Mouse (Mus musculus) neutrophil, adult 5-6 weeks (primary cell): ENCODE data around the gene Ambp. TPM values are rescaled to one million over a fixed set of nuclear protein-coding genes. Genes with fewer than 3 reads are reported as not detected.

Experiments used
- ATAC-seq: fragments of 151-379, 151-347 bp; 2 replicates; pipeline ENCODE4 v1.8.0; 2017; ENCODE audit warnings: mild to moderate bottlenecking, moderate TSS enrichment; ENCODE audit not compliant: insufficient number of reproducible peaks, poor library complexity, low FRiP score, severe bottlenecking; ENCODE audit errors: extremely low read depth
- total RNA-seq: library from RNA; stranded (forward); fragments of 200-1000 nt; gene quantifications from 2 replicates; pipeline ENCODE4 v1.2.3, GENCODE M21; 2017

The Ambp gene
- total RNA-seq, result not detected in 2 replicates

DNA sequence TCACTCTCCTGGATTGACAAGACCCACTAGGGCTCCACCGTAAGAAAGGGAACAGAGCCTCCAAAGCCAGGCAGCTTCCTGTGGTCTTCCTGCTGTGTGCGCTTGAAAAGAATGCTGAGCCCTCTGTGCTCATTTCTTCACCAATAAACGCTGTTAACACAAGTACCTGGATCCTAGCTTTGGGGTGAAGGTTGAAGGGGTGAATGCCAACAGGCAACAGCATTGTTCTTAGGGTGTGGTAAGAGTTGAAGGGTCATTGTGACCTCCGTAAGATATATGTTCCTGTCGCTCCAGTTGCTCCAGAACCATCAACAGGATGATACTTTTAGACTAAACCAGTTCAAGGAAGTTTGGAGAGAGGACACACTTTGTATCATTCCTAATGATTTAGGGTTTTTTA, at the start of gene Ambp:
Ambp (minus strand) TSS at position 101 of the 400 bp plus-strand sequence.
- ATAC-seq, result no peak

DNA sequence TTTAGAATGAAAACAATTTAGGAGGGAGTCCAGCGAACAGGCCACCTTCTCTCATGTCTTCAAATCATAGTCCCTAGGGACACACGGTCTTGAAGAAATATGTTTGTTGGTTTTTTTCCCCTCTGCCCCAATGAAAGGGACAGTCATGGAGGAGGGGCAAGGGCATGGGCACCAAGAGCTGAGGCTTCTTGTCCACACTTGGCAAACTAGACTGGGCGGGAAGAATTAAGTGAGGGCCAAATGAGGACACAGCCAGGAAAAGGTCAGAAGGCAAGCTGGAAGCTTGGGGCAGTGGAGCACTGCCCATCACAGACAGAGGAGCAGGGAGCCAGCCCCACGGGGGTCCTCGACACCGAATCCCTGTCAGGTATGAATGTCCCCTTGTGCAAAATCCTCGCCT, 49.3 kb upstream of the Ambp start:
- no peak for ATAC-seq

DNA sequence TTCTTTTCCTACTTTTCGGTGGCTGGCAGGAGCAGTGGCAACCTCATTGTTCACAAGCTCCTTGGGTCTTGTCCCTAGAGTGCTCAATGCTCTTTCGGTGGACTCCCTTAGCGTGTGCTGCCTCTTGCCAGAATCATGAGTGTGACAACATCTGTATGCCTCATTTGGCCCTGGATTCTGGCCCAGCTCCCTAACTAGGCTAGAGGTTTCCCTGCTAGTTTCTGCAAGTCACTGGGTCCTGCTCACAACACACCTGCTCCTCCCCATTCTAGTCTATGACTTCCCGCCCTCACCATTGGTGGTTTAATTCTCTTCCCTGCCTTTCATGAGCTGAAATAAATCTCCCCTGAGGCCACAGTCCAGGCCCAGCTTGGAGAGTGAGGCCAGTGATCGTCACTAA, 44.8 kb upstream of the Ambp start:
- ATAC-seq, result no peak

DNA sequence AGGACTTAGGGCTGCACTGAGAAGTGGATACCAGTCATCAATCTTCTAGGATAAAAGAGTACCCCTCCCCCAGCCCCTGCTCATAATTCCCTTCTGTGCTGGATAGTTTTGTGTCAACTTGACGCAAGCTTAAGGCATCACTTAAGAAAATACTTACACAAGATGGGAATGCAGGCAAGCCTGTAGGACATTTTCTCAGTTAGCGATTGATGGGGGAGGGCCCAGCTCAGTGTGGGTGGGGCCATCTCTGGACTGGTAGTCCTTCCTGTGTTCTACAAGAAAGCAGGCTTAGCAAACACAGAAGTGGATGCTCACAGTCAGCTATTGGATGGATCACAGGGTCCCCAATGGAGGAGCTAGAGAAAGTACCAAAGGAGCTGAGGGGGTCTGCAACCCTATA, 39.8 kb upstream of the Ambp start:
- ATAC-seq, result no peak

- no peak for ATAC-seq
Measured at GRCm38 (mm10) chr4:63191641-63192040, 37.0 kb upstream of the Ambp start.

DNA sequence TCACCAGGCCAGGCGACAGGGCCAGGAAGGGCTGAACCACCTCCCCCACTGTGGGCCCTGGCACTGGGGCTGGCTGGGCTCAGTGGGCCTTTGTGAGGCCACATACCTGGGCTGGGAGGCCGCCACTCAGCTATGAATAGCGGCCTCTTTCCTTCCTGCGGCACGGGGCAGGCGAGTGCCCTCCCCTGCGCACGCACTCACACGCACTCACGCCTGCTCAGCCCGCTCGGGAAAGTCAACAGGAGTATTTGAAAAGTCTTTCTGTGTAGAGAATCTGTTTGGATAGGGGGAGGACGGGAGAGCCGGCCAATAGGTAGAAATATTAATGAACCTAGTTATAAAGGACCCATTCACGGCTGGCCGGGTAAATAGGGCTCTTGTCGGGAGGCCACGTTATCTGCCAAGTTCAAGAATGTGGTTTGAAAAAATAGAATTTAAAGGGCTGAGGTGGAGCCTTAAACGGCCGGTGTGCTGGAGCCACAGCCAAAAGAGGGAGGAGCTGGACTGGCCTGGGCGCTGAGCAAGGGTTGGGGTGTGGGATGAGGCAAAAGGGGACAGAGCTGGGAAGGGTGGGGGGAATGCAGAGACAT, 31.8 kb upstream of the Ambp start:
- no peak for ATAC-seq

DNA sequence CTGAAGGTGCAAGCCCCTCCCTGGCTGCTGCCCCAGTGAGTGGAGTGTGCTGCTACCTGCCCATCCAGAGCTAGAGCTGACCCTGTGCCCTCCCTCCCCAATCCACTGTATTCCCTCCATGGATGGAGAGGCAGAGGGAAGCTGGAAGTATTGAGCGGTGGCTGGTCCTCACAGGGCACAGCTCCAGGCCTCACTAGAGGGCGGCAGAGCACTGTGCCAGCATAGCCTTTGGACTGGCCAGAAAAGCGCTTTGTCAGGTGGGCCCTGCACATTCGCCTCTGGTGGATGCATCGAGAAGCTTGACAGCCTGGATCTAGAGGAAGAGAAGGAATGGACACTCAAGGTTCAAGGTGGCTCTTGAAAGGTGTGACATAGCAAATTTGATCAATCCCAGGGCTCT, 27.0 kb upstream of the Ambp start:
- ATAC-seq, result peak; percentile 45; the same call in 1 of the 2 replicates

DNA sequence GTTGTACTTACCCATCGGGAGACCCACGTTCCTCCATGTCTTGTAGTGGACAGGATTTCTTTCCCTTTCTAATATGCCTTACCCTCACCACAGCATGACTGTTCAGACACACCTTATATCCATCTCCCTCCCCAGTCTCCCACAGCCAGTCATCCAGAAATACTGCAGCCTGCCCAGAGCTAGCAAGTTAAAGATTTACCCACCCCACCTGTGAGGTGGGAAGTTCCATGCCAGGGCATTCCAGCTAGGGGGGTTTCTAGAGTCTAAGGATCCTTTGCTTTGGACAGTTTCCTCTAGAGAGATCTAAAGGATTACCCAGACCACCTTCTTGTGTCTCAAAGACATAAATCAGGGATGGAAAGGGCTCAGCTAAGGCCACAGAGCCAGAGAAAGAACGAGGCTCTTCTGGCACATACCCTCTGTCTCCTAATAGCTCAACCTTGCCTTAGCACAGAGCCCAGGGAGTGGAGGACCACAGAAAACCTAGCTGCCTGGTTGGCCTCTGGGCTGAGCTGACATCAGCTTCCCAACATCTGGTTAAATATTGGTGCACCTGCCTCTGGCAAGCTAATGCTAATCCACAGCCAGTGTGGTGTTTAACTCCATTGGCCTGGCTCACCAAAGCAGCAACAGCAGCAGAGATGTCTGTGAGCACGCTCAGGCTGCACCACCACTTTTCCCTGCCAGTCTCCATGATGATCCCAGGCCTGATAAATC, 17.5 kb upstream of the Ambp start, which contains the start of gene Kif12:
Kif12 (minus strand) TSS at position 163 of the 717 bp plus-strand sequence.
- no peak for ATAC-seq

DNA sequence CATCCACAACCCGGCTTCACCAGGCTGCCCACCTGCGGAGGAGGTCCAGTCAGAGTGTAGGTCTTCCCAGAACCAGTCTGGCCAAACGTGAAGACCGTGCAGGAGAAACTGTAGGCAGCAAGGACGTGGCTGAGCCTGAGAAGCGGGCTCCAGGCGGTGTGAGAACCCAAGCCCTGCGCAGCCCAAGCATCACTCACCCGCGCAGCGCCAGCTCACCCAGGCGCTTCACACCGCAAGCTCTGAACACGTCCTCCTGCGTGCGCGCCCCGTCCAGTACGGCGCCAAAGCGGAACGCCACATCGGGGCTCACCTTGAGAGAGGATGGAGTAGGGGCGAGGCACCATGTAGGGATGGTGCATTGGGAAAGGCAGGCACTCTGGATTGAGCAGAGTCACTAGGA, 16.5 kb upstream of the Ambp start:
- no peak for ATAC-seq

DNA sequence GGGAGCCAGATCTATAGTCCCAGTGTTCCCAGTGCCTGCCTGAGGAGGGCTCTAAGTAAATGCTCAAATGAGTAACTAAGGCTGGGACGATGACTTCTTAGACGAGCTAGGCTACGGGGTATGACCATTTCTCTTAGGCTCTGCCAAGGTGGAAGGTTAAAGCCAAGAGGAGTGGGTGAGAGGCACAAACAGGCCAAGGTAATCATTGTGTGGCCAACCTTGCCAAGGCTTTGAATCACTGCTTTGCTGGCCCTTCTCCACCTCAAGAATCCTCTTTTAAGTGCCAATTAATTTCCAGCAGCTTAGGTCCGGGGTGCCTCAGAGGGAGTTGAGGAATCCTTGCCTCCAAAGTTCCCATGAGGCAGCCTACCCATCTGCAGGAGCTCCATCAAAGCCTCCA, 15.5 kb upstream of the Ambp start:
- no peak for ATAC-seq

DNA sequence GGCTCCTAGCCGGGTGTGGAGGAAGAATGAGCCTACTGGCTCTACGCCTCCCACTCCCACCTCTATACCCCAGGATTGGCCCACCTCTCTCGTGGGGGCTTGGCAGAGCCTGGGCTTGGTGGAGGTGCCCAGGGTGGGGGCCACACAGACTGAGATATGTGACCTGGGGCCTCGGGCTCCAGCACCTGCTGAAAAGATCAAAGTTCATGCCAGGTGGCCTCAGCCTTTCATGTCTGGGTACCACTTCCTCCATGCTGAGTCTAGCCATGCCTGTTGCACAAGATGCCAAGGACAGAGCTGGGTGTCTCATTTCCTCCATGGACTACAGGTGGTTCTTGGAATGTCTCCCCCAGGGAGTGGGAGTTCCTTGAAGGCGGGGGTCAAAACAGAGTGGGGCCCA, 11.7 kb upstream of the Ambp start:
- ATAC-seq, result no peak

DNA sequence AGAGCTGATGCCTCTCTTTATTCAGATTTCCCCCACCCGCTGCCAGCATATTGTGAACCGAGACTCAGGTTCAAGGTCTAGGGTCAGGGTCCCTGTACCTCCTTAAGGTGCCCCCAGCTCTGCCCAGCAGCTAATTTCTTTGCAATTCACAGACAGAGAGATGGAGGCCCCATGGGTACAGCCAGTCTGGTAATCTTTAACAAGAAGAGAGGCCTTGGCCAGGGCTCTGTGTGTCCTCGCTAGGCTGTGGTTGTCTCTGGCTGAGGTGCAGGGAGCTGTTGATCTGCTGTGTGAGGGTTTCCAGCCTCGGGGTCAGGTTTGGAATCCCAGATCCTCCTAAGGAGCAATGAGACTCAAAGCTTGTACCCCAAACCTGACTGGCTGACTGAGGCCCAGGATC, 11.0 kb upstream of the Ambp start:
- ATAC-seq, result no peak

- ATAC-seq, result no peak
Measured at GRCm38 (mm10) chr4:63158961-63159592, 4.5 kb upstream of the Ambp start.

GRCm38 (mm10) chr4:63158192-63158591, 3.6 kb upstream of the Ambp start:
- ATAC-seq, result no peak

DNA sequence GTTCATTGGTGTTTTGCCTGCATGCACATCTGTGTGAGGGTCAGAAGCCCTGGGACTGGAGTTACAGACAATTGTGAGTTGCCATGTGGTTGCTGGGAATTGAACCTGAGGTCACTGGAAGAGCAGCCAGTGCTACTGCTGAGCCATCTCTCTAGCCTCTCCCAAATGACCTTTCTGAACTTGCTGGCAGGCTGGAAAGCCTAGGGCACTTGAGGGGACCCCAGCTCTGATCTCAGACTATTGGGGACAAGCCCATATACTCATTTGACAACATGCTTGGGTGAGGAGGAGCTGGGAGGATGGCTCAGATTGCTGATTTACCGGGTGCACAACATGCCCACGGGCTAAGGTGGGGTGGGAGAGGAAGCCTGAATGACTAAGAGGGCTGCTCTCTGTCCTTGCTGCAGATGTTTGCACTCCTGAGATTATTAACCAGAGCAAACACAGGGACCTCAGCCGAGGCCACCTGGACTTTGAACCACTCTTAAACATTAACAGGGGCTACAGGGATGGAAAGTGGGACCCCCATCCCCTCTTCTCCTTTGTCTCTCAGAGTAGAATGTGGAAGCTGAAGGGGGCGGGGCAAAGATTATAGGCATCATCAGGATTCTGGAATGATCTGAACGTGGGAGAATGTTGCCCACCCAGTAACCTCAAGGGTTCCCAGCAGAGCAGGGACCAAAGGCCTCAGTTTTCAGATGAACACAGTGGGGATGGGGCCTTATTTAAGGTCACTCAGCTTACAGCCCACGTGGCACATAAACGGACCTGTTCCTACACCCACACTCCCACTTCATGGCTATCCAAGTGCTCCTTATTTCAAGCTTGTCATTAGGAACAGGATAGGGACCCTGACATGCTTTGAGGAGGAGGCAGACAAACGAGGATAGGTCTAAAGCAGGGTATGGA, 2.4 kb upstream of the Ambp start:
- ATAC-seq, result no peak

GRCm38 (mm10) chr4:63155596-63155995, 997 bp upstream of the Ambp start:
- no peak for ATAC-seq

DNA sequence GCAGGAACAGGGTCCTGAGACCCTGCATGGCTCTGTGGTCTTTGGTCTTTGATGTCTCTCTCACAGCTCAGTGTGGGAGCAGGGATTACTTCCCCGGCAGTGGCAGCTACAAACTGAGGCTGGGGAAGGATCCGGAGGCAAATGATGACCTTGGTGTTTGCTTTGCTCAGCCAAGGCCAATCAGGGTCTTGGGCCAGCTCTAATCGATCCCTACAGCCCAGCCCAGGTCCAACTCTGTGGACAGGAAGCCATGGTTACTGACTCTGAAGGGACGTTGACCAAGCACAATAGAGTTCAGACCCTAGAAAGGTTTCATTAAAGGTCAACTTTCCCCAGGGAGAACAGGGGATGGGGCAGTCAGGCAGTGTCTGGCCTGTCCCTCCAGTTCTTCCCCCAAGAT, 571 bp downstream of the Ambp start:
- ATAC-seq, result no peak

GRCm38 (mm10) chr4:63151127-63151526, 3.5 kb downstream of the Ambp start:
- ATAC-seq, result no peak

DNA sequence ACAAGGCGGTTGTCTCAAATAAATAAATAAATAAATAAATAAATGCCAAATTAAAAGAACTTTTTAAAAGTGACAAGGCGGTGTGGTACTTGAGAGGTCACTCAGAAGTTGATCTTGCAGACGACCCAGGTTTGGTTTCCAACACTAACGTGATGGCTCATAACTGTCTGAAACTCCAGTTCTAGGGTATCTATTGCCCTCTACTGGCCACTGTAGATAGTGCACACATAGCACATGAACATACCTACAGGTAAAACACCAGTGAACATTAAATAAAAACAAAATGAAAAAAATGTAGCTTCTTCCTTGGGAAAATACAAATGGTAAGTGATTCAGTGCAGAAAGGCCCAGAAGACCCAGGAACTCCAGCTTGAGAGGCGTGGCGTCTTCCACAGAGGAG, 7.3 kb downstream of the Ambp start:
- no peak for ATAC-seq
